In genomic region chr8:119574437-119575365, GRCm38 (mm10) we compare ENCODE assay signal across 8 mouse cellular contexts. TPM values are rescaled to one million over a fixed set of nuclear protein-coding genes. Genes with fewer than 3 reads are reported as not detected.
A peak's percentile ranks its signal among the peaks of the same experiment; 100 is the strongest.
DNase-seq lines count a peak whose midpoint lies in the region; ATAC-seq and TF ChIP-seq lines count a peak whose summit lies in the region.

TSS of gene Hsdl1 (minus strand) at chr8:119575183.
TSS of gene Dnaaf1 (plus strand) at chr8:119575235.

- ATAC-seq in intestine, postnatal 0 days: peak; percentile 85
- ATAC-seq in midbrain, embryonic 11.5 days (ENCODE audit: low FRiP score): peak; percentile 93

- peak; percentile 61 for TF ChIP-seq CTCF in intestine, postnatal 0 days (IDR thresholded peaks at IDR 0.05; ENCODE audit: low read depth)

- 0 out of 2 replicates have a peak, but pooled peaks cover 10% of the 10 kb centered on the region for H3K4me1 ChIP-seq in intestine, postnatal 0 days (replicated peaks; ENCODE audit: control insufficient read depth, insufficient read depth, low read length)
- peaks cover 11% of the 10 kb centered on the region for H3K4me1 ChIP-seq in midbrain, embryonic 11.5 days (ENCODE audit: control insufficient read depth, insufficient read depth, low read length)

- peak within 1 kb of the TSS; percentile 88 for H3K27ac ChIP-seq in intestine, postnatal 0 days (ENCODE audit: low read depth, low read length)
- no peak within 1 kb of the TSS for H3K27ac ChIP-seq in midbrain, embryonic 11.5 days (ENCODE audit: low read depth, low read length)

- peak within 1 kb of the TSS; percentile 99 for H3K4me2 ChIP-seq in intestine, postnatal 0 days (replicated peaks; ENCODE audit: low read depth)
- peak within 1 kb of the TSS; percentile 80 for H3K4me2 ChIP-seq in midbrain, embryonic 11.5 days

- H3K9ac ChIP-seq in intestine, postnatal 0 days (ENCODE audit: low read depth, low read length): peak within 1 kb of the TSS; percentile 64
- peak within 1 kb of the TSS; percentile 90 for H3K9ac ChIP-seq in midbrain, embryonic 11.5 days (ENCODE audit: low read length)

- intact Hi-C loops in left cerebral cortex, postnatal 4 days (cut with DNase I): no loop called here

- no peaks in the 10 kb centered on the region for H3K36me3 ChIP-seq in intestine, postnatal 0 days (ENCODE audit: control insufficient read depth, insufficient read depth)
- no peaks in the 10 kb centered on the region for H3K36me3 ChIP-seq in midbrain, embryonic 11.5 days (ENCODE audit: control insufficient read depth, insufficient read depth, low read length)

- peak; percentile 99 for DNase-seq in adrenal gland, postnatal 10 days
- peak; percentile 93 for DNase-seq in embryo, embryonic 9.5 days (ENCODE audit: extremely low spot score)
- DNase-seq in gastrocnemius, postnatal 4 days (ENCODE audit: low spot score in 2 of 2): peak; percentile 98 to 99
- DNase-seq in left cerebral cortex, postnatal 4 days: peak; percentile 96
- DNase-seq in midbrain, embryonic 11.5 days (ENCODE audit: low spot score, missing footprints): peak; percentile 99
- DNase-seq in right cerebral cortex, postnatal 4 days: peak; percentile 98
- peak; percentile 92 for DNase-seq in yolk sac, embryonic 10.5 days (ENCODE audit: low spot score)

- WGBS in intestine, postnatal 0 days: under 1% methylated on average over 86 of the region's 97 CpGs
- WGBS in midbrain, embryonic 11.5 days: under 1% methylated on average over 92 of the region's 97 CpGs

- peak within 1 kb of the TSS; percentile 75 for H3K4me3 ChIP-seq in intestine, postnatal 0 days (ENCODE audit: low read depth, low read length)
- H3K4me3 ChIP-seq in midbrain, embryonic 11.5 days (ENCODE audit: low read depth, low read length): peak within 1 kb of the TSS; percentile 91

- no peaks in the 10 kb centered on the region for H3K27me3 ChIP-seq in intestine, postnatal 0 days (replicated peaks; ENCODE audit: control insufficient read depth, insufficient read depth, low read length)
- peaks cover 7% of the 10 kb centered on the region; the same call in 1 of the 2 replicates for H3K27me3 ChIP-seq in midbrain, embryonic 11.5 days (ENCODE audit: control insufficient read depth, insufficient read depth, low read length)

- no peaks in the 10 kb centered on the region for H3K9me3 ChIP-seq in intestine, postnatal 0 days (ENCODE audit: control insufficient read depth)
- H3K9me3 ChIP-seq in midbrain, embryonic 11.5 days (ENCODE audit: control insufficient read depth, low read length): no peaks in the 10 kb centered on the region

RNA-seq across cellular contexts. Expression of gene Hsdl1, which starts in this region (rescaled TPM):
- 10 to 100 TPM; 24.8 to 28.0 TPM for total RNA-seq in adrenal gland, postnatal 10 days (2021)
- 10 to 100 TPM; 17.9 to 19.3 TPM for total RNA-seq in gastrocnemius, postnatal 4 days (2021)
- polyA plus RNA-seq in intestine, postnatal 0 days (2015; fragmentation: Nextera tagmentation; extraction: Ambion mirVana): 21.6 and 21.8 TPM in 2 replicates
- 100 to 1,000 TPM; 103 to 107 TPM for total RNA-seq in left cerebral cortex, postnatal 4 days (2021)
- polyA plus RNA-seq in midbrain, embryonic 11.5 days (2014; fragmentation: Nextera tagmentation; extraction: Ambion mirVana): 76.2 and 86.7 TPM in 2 replicates

RNA-seq across cellular contexts. Expression of gene Dnaaf1, which starts in this region (rescaled TPM):
- not detected for total RNA-seq in adrenal gland, postnatal 10 days (2021)
- total RNA-seq in gastrocnemius, postnatal 4 days (2021): not detected
- polyA plus RNA-seq in intestine, postnatal 0 days (2015; fragmentation: Nextera tagmentation; extraction: Ambion mirVana): 3.6 and 4.2 TPM in 2 replicates
- under 1 TPM; 0.26 to 0.52 TPM for total RNA-seq in left cerebral cortex, postnatal 4 days (2021)
- 0.19 TPM in 1 of 2 replicates, not detected in the other for polyA plus RNA-seq in midbrain, embryonic 11.5 days (2014; fragmentation: Nextera tagmentation; extraction: Ambion mirVana)
